Mouse (Mus musculus) heart, adult 18-20 months (tissue): ENCODE measurements at regions not wholly inside any gene's neighbourhood (a gene's known extent, or its start where the extent isn't known, plus 50 kb on each side); places are given as distances from the start of the nearest gene placed in this dataset.

ENCODE experiments used
- DNase-seq, 2 experiments: peaks; one replicate each; pipeline ENCODE4 v3.0.0; 2021 to 2022; ENCODE audit warnings: mixed read lengths in 1 of 2

DNA sequence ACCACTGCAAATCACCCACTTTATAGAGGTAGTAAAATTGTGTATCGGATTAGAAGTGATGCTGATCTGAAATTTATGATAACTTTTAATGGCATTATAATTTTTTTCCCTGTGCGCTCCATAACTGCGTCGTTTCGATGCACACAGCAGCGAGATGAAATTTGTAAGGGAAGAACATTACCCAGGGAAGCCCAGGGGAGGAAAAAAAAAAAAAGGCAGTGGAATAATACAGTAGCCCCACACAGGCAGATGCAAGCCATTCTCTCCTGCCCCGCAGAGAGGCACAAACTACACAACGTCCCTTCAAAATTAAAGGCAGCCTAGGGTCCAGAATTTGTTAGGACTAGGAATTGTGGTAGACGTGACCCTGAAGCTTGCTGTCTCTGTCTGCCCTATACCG is 234.2 kb downstream of the Il20rb start:
- no peak for DNase-seq
